Mouse (Mus musculus) megakaryocyte, embryonic 14.5 days (primary cell): ENCODE measurements around the gene Gm17606.

Experiments used
- FLI1 ChIP-seq: IDR thresholded peaks from 2 replicates; pipeline ENCODE4 v1.6.1; 2012; ENCODE audit warnings: low read length, inconsistent platforms, mixed read lengths
- GATA1 ChIP-seq: IDR thresholded peaks from 3 replicates; pipeline ENCODE4 v1.6.1; 2012; ENCODE audit warnings: mixed read lengths, low read length, inconsistent platforms, borderline replicate concordance

DNA sequence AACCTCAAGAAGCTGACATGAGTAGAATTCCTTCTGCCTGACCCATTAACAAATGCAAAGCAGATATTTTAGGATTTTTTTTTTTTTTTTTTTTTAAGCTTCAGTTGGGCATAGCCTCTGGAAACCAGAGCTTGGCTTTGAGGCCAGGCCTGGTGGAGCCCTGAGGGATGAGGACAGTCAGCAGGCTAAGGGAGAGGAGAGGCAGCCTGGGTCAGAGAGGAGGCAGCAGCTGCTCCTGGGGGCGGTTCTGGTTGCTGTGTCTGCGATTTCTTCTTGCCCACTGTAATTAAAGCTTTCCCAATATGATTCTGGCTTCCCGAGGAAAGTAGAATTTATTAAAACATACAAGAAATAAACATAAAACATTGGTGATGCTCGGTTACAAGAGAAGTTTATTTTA lies 31.5 kb upstream of the Gm17606 start:
- TF ChIP-seq GATA1 (no peak), FLI1 (no peak)
